Mouse (Mus musculus) c-Kit-positive CD71-positive TER-119-positive erythroid progenitor cells, embryonic 14.5 days (primary cell): ENCODE measurements around the gene Slc22a20.

Experiments
- DNase-seq: peaks from one replicate; pipeline ENCODE4 v3.0.0-alpha.2; 2013; ENCODE audit warnings: low spot score

The Slc22a20 gene

GRCm38 (mm10) chr19:5951631-5952030 lies 34.3 kb downstream of the Slc22a20 start:
- no peak for DNase-seq

- DNase-seq, result no peak
These were observed 35.7 kb downstream of the Slc22a20 start for GRCm38 (mm10) chr19:5950218-5950617.

- no peak for DNase-seq
These were observed 40.1 kb downstream of the Slc22a20 start for GRCm38 (mm10) chr19:5945891-5946290.

- DNase-seq, result no peak
These were observed 40.9 kb downstream of the Slc22a20 start for GRCm38 (mm10) chr19:5945027-5945426.

- DNase-seq, result no peak
These were observed 41.8 kb downstream of the Slc22a20 start for GRCm38 (mm10) chr19:5944145-5944544.

- DNase-seq, result no peak
These were observed 42.5 kb downstream of the Slc22a20 start for GRCm38 (mm10) chr19:5943404-5943803.

GRCm38 (mm10) chr19:5942581-5942980 lies 43.4 kb downstream of the Slc22a20 start:
- DNase-seq, result no peak

GRCm38 (mm10) chr19:5940656-5941055 lies 45.3 kb downstream of the Slc22a20 start:
- no peak for DNase-seq

GRCm38 (mm10) chr19:5940173-5940572 lies 45.8 kb downstream of the Slc22a20 start:
- DNase-seq, result no peak

GRCm38 (mm10) chr19:5939715-5940114 lies 46.2 kb downstream of the Slc22a20 start:
- DNase-seq, result no peak

- DNase-seq, result no peak
These were observed 47.4 kb downstream of the Slc22a20 start for GRCm38 (mm10) chr19:5938516-5938915.

- peak; percentile 49 for DNase-seq
These were observed 48.0 kb downstream of the Slc22a20 start for GRCm38 (mm10) chr19:5937836-5938406.

GRCm38 (mm10) chr19:5937095-5937835 lies 48.7 kb downstream of the Slc22a20 start:
- DNase-seq, result no peak

GRCm38 (mm10) chr19:5935691-5936090 lies 50.3 kb downstream of the Slc22a20 start:
- DNase-seq, result no peak

- DNase-seq, result no peak
These were observed 50.7 kb downstream of the Slc22a20 start for GRCm38 (mm10) chr19:5935266-5935665.

- DNase-seq, result no peak
These were observed 56.0 kb downstream of the Slc22a20 start for GRCm38 (mm10) chr19:5929634-5930596.

GRCm38 (mm10) chr19:5928546-5928945 lies 57.4 kb downstream of the Slc22a20 start:
- no peak for DNase-seq

GRCm38 (mm10) chr19:5928104-5928503 lies 57.8 kb downstream of the Slc22a20 start:
- DNase-seq, result no peak

GRCm38 (mm10) chr19:5927532-5927931 lies 58.4 kb downstream of the Slc22a20 start:
- DNase-seq, result no peak

GRCm38 (mm10) chr19:5927026-5927425 lies 58.9 kb downstream of the Slc22a20 start:
- no peak for DNase-seq

GRCm38 (mm10) chr19:5925311-5925855 lies 60.6 kb downstream of the Slc22a20 start:
- DNase-seq, result no peak

- DNase-seq, result peak; percentile 96
These were observed 61.2 kb downstream of the Slc22a20 start, which contains the start of gene Cdc42ep2 for GRCm38 (mm10) chr19:5924713-5925093. Gene Cdc42ep2 (minus strand): TSS chr19:5924816.
